Mouse (Mus musculus) right cerebral cortex, adult 18-20 months (tissue): Measurements from ENCODE around the gene Csnk1g1.
A peak's percentile ranks its signal among the peaks of the same experiment; 100 is the strongest.

ENCODE experiments used
- DNase-seq: peaks from one replicate; pipeline ENCODE4 v3.0.0; 2022; ENCODE audit warnings: mixed read lengths

Gene Csnk1g1

DNA sequence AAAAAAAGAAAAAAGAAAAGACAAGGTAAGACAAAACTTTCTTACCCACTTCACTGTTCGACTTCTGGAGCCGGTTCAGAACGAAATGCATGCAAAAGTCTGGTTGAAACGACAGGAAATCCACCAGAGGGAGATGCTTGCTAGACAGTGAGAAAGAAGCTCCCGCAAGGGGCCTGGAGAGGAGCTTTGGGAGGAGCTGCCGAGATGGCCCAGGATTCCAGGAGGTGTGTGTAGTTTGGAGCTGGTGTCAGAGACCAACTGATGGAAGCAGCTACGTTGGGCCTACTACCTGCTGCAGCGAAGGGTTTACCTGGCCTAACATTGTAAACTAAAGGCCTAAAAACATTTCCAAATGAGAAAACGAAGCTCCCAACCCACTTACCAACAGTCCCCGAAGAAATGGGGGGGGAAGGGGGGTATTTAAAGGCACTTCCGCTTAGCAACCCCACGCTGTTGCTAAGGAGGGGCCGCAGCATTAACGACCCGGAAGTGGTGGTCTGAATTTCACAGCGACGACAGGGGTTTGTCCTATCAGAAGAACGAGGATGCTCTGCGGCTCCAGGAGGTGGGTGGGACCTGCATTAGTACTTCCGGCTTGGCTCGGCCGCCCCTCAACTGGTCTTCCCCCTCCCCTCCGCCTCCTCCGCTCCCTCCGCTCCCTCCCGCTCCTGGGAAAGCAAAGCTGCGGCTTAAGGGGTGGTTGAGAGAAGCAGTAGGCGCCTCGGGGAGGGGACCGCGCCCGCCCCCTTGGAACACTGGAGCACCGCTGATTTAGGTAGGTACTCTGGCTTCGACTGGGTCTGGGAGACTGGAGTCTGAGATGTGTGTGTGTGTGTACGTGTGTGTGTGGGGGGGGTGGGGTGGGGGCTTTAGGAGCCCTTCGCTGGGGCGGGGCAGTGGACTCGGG is at the start of gene Csnk1g1, which contains the start of gene Trip4:
Gene Csnk1g1, plus strand, starts transcription at position 531 of the 907 bp plus-strand sequence.
Gene Trip4, minus strand, starts transcription at position 401 of the 907 bp plus-strand sequence.
- peak; percentile 98 for DNase-seq

- DNase-seq, result no peak
Measured at GRCm38 (mm10) chr9:65859656-65860055, 49.1 kb upstream of the Csnk1g1 start.

- DNase-seq, result peak; percentile 89
Measured at GRCm38 (mm10) chr9:65884564-65885315, 24.0 kb upstream of the Csnk1g1 start.

GRCm38 (mm10) chr9:65890143-65890628 is 18.5 kb upstream of the Csnk1g1 start, which contains the start of gene Pclaf:
Pclaf (plus strand) TSS chr9:65890237.
- DNase-seq, result peak; percentile 46

- DNase-seq, result no peak
Measured at GRCm38 (mm10) chr9:65891126-65891525, 17.6 kb upstream of the Csnk1g1 start.

DNA sequence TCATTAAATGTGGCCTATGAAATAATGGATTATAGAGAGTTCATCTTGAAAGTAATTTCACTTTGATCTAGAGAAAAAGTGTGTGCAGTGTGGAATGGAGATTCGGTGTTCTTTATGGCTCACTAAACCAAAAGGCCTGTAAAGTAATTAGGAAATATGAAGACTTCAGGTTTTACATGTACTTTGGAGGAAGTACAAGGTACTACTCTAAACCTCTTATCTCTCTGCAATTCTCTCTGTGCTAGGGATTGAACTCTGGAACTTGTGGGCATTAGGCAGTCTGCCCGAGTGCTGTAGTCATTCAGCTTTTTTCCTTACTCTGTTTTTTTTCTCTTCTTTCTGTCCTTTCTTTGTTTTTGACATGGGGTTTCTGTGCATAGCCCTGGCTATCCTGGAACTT is 11.7 kb upstream of the Csnk1g1 start:
- DNase-seq, result no peak

- DNase-seq, result no peak
Measured at GRCm38 (mm10) chr9:65902879-65903278, 5.8 kb upstream of the Csnk1g1 start.

GRCm38 (mm10) chr9:65903419-65903818 is 5.3 kb upstream of the Csnk1g1 start:
- DNase-seq, result no peak

GRCm38 (mm10) chr9:65909301-65909801 is 627 bp downstream of the Csnk1g1 start:
- peak; percentile 50 for DNase-seq

DNA sequence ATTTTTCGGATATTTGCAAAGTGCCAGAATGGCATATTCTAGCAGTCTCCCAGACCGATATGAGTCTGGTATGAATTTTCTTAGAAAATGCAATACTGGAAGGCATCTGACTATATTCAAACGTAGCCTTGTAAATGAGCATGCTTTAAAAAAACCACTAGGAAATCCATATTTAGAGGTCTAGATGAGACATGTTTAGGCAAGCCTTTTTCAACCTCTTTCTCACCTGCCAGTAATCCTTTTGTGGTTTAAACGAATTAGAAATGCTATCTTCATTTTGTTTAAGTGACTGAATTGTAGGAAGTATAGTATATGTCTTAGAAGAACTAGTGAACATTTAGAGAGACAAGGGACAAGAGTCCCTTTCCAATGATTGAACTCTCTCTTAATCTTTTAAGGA is 1.1 kb downstream of the Csnk1g1 start:
- no peak for DNase-seq

DNA sequence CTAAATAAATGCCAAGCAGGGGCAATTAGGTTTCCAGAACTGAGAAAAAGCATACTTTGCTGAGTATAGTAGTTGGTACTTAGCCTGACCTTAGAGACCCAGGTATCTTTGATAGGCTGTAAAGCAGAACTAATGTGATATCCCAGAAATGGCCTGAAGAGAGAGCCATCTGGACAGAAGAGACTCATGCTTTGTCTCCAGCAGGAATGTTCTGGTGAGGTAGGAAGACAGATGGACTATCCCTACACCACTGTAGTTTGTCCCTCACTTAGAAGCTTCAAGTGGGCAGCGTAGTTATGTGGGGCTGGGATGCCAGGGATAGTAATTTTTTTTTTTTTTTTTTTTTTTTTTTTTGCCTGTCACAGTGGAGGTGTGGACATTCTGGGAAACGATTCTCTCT is 5.3 kb downstream of the Csnk1g1 start:
- peak; percentile 28 for DNase-seq

GRCm38 (mm10) chr9:65917015-65917414 is 8.3 kb downstream of the Csnk1g1 start:
- no peak for DNase-seq

- DNase-seq, result no peak
Measured at GRCm38 (mm10) chr9:65928456-65928855, 19.7 kb downstream of the Csnk1g1 start.

DNA sequence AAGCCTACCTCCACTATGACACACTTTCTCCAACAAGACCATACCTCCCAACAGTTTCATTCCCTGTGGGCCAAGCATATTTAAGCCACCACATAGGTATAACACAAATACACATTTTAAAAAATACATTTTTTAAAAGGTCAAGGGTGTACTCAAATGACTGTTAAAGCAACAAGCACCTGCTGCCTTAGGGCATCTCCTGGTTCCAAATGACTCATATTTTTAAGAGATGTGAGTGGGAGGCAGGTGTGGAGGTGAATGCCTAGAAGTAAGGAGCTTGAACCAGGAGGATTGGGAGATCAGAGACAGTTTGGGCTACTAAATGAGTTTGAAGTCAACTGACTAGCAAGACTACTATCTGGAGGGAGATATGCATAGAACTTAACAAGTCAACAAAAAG is 21.1 kb downstream of the Csnk1g1 start:
- no peak for DNase-seq

DNA sequence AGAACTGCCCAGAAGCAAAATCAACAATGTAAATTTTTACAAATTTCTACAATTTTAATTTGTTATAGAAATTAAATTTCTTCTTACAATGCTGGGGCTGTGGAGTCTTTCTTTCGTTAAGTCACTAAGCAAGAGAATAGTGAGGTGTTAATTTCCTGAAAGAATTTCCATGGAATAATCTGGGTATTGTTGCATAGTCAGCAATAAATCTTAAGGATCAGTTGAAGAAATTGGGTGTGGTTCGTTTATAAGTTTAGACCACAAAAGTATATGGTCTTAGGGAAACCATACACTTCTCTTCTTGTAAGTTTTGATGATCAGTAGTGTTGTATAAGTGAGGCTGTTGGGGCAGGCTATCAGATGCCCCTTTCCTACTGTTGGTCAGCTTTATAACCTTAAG is 28.8 kb downstream of the Csnk1g1 start:
- no peak for DNase-seq

DNA sequence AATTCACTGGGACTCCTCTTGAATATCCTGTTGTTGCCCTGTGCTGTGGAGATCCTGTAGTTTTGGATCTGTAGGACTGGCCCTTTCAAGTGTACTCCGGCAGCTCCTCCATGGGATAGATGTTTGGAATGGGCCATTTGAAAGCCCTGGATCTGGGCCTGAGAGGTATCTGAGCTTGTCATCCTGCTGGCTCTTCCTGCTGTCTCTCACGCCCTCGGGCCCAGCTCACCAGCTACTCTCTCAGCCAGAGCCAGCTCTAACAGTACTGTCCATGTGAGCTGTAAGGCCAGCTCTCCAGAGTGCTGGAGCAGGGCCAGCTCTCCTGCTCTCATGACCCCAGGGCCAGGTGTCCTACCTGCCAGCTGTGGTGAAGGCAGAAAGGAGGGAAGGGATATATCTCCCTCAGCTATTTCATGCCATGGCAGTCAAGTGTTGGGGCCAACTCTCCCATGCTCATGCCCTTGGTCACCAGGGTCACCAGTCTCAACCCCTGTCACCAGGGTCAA is 42.4 kb downstream of the Csnk1g1 start:
- DNase-seq, result no peak

- no peak for DNase-seq
Measured at GRCm38 (mm10) chr9:65970009-65970408, 61.3 kb downstream of the Csnk1g1 start.

DNA sequence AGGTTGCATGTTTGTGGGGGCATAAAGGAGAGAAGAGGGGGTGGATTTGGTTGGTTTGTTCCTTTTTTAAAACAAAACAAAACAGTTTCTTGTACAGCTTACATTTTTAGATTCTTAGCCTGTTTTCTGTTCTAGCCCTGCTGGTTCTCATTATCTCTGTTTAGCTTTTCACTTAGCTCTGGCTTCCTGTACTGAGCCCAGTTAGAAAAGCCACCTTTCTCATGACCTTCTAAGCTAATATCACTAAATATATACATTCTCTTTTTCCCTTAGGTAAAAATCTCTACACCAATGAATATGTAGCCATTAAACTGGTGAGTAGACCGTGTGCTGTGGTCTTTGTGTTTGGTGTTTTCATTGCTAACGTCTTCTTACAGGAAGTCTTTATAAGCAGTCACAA is 64.5 kb downstream of the Csnk1g1 start:
- no peak for DNase-seq

- no peak for DNase-seq
Measured at GRCm38 (mm10) chr9:65975886-65976285, 67.2 kb downstream of the Csnk1g1 start.

DNA sequence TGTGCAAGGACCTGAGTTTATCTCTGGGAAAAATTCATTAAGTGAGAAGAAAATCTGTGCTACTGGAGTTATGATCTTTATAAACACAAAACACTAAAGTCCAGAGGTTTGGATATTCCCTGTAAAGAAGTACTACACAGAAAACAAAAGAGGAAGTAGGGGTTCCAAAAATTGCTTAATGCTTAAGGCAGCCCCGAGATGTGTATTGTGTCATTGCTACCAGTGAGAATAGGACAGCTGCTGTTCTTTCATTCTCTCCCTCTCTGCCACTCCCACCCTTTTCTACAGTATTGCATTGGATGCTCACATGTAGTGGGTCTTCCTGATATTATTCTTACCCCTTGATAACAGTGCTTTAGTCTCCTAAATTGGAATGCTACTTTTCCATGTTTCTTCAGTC is 74.1 kb downstream of the Csnk1g1 start:
- DNase-seq, result no peak

- DNase-seq, result no peak
Measured at GRCm38 (mm10) chr9:65987021-65987420, 78.3 kb downstream of the Csnk1g1 start.

DNA sequence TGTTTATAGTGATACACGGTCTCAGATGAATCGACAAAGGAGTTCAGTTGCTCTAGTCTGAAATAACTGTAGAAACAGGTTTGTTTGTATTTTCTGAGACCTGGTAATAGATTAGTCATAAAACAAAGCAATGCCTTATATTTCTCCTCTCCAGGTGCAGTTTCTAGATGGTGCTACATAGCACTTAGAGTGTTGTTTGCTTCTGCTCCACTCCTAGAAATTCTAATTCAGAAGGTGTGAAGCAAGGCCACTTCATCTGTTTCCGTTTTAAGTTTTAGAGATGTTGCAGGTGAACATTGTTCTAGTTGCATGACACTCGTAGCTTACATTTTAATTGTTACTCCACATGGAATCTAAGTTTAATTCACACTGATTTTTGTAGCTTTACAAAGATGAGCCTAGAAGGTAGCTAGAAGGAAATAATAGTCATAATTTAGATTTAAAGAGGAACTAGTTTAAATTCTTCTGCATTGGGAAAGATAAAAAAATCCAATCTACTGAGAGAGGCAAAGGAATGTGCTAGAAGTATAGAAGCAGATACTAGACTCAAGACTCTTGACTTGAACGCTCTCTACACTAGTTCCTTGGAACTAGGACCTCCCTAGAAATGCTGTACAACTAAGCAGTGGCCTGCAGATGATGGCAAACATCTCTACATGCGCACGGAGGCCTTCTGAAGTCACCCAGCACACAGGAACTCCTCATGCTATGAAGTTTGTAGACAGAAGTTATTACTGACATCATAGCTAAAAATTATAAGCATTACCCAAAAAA is 87.1 kb downstream of the Csnk1g1 start:
- DNase-seq, result no peak
